Mouse (Mus musculus) forebrain, embryonic 15.5 days (tissue): ENCODE results near the gene Chst15. TPM values are rescaled to one million over a fixed set of nuclear protein-coding genes. Genes with fewer than 3 reads are reported as not detected.
A peak's percentile ranks its signal among the peaks of the same experiment; 100 is the strongest.

Experiments used
- ATAC-seq: fragments of 200-750 bp; cut with Nextera tagmentation; replicated peaks from 2 replicates; pipeline ENCODE4 v1.8.0; 2017; ENCODE audit warnings: mild to moderate bottlenecking, moderate TSS enrichment, moderate library complexity
- H3K27ac ChIP-seq: fragments of 300-500 bp; sonication (generic); replicated peaks from 2 replicates; pipeline ENCODE4 v1.5.1; 2015; ENCODE audit warnings: mild to moderate bottlenecking, inconsistent platforms
- H3K27me3 ChIP-seq: fragments of 300-500 bp; sonication (generic); 2 replicates; pipeline ENCODE4 v1.6.1; 2015; ENCODE audit warnings: inconsistent platforms
- H3K36me3 ChIP-seq: fragments of 300-500 bp; sonication (generic); 2 replicates; pipeline ENCODE4 v1.6.1; 2015; ENCODE audit warnings: mild to moderate bottlenecking, inconsistent platforms
- H3K4me1 ChIP-seq: fragments of 300-500 bp; sonication (generic); 2 replicates; pipeline ENCODE4 v1.6.1; 2015; ENCODE audit warnings: inconsistent platforms
- H3K4me2 ChIP-seq: fragments of 300-500 bp; sonication (generic); replicated peaks from 2 replicates; pipeline ENCODE4 v1.6.1; 2015; ENCODE audit warnings: mild to moderate bottlenecking, inconsistent platforms
- H3K4me3 ChIP-seq: fragments of 300-500 bp; sonication (generic); 2 replicates; pipeline ENCODE4 v1.5.1; 2015; ENCODE audit warnings: mild to moderate bottlenecking, inconsistent platforms
- H3K9ac ChIP-seq: fragments of 300-500 bp; sonication (generic); replicated peaks from 2 replicates; pipeline ENCODE4 v1.6.1; 2015; ENCODE audit warnings: mild to moderate bottlenecking, inconsistent platforms
- H3K9me3 ChIP-seq: fragments of 300-500 bp; sonication (generic); 2 replicates; pipeline ENCODE4 v1.6.1; 2016; ENCODE audit warnings: inconsistent platforms
- WGBS: fragments of 180-500 bp; shearing (Covaris S2); methylation state at CpG from one replicate; pipeline ENCODE4 v1.1.7; 2015; ENCODE audit warnings: mixed read lengths; 5-methylcytosine and 5-hydroxymethylcytosine counted together
- polyA plus RNA-seq: library from polyadenylated mRNA; unstranded; fragments of >200 nt; fragmentation: Nextera tagmentation; extraction: Ambion mirVana; gene quantifications from 2 replicates; pipeline ENCODE4 v1.2.1, GENCODE M21; 2015

Chst15 gene
- polyA plus RNA-seq, 1 experiment from 2014 or later, result 20.1 TPM

DNA sequence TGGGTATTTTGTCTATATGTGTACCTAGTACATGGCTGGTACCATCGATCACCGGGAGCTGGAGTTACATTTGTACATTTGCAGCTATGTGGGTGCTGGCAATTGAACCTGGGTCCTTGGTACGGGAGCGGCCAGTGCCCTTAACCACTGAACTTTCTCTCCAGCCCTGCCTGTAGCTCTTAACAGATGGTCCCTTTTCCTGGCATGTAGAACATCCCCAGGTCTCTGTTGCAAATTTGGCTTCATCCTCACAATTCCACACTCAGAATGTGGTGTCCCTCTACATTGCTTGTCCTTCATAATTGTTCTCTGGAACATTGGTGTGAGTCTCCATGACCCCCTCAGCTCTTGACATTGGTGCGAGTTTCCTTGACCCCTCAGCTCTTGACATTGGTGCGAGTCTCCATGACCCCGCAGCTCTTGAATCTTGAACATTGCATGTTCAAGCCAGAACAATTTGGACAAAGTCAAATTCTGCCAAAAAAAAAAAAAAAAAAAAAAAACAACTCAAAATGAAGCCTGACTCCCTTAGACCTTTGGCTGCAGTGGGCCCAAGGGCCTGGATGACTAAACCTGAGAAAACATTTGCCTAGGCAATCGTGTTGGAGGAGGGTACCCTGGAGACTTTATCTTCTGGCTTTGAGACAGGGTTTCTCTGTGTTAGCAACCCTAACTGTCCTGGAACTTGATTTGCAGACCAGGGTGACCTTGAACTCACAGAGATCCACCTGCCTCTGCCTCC is 10.2 kb downstream of the Chst15 start:
- H3K4me3 ChIP-seq, result no peak overlapping the region
- no peak for ATAC-seq

GRCm38 (mm10) chr7:132305492-132306375 is 11.3 kb downstream of the Chst15 start:
- Histone ChIP-seq H3K27ac (no peak overlapping the region), H3K27me3 (no peaks in the 10 kb centered on the region), H3K9me3 (no peaks in the 10 kb centered on the region), H3K9ac (no peak overlapping the region), H3K4me2 (no peak overlapping the region), H3K4me1 (peaks cover 7% of the 10 kb centered on the region; the same call in 1 of the 2 replicates), H3K36me3 (no peaks in the 10 kb centered on the region), H3K4me3 (no peak overlapping the region)
- WGBS, result 90% methylated on average over 5 of the region's 5 CpGs
- no peak for ATAC-seq

More for the DNA sequence above, 10.2 kb downstream of the Chst15 start:
- H3K27ac ChIP-seq, result no peak overlapping the region
- H3K27me3 ChIP-seq, result no peaks in the 10 kb centered on the region
- H3K4me2 ChIP-seq, result no peak overlapping the region
- no peaks in the 10 kb centered on the region for H3K36me3 ChIP-seq
- WGBS, result 98% methylated on average over 8 of the region's 8 CpGs
- H3K9me3 ChIP-seq, result no peaks in the 10 kb centered on the region
- no peak overlapping the region for H3K9ac ChIP-seq
- H3K4me1 ChIP-seq, result peaks cover 13% of the 10 kb centered on the region; the same call in 1 of the 2 replicates

GRCm38 (mm10) chr7:132304424-132305085 is 12.5 kb downstream of the Chst15 start:
- H3K27ac ChIP-seq, result no peak overlapping the region
- H3K4me2 ChIP-seq, result no peak overlapping the region
- peaks cover 5% of the 10 kb centered on the region; the same call in 1 of the 2 replicates for H3K4me1 ChIP-seq
- H3K27me3 ChIP-seq, result no peaks in the 10 kb centered on the region
- no peak for ATAC-seq
- H3K9me3 ChIP-seq, result no peaks in the 10 kb centered on the region
- H3K36me3 ChIP-seq, result no peaks in the 10 kb centered on the region
- WGBS, result 80% methylated on average over 8 of the region's 8 CpGs
- H3K4me3 ChIP-seq, result no peak overlapping the region
- H3K9ac ChIP-seq, result no peak overlapping the region

DNA sequence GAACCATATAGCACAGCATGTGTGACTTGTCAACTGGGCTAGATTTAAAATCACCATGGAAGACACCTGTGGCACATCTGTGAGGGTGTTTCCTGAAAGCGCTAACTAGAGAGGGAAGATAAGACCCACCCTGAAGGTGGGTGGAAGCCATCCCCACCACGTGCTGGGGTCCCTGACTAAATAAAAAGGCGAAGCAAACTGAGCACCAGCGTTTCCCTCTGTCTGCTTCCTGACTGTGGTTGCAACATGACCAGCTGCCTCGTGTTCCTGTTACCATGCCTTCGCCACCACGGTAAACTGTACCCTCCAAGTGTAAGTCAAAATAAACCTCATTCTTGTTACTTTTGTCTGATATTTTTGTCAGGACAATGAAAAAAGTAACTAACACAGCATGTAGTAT is 13.0 kb downstream of the Chst15 start:
- peaks cover 5% of the 10 kb centered on the region; the same call in 1 of the 2 replicates for H3K4me1 ChIP-seq
- H3K9me3 ChIP-seq, result no peaks in the 10 kb centered on the region
- H3K4me2 ChIP-seq, result no peak overlapping the region
- whole genome bisulfite sequencing, result 81% methylated on average over 7 of the region's 7 CpGs
- no peak overlapping the region for H3K4me3 ChIP-seq
- ATAC-seq, result no peak
- no peak overlapping the region for H3K9ac ChIP-seq
- no peaks in the 10 kb centered on the region for H3K36me3 ChIP-seq
- H3K27me3 ChIP-seq, result no peaks in the 10 kb centered on the region
- no peak overlapping the region for H3K27ac ChIP-seq

DNA sequence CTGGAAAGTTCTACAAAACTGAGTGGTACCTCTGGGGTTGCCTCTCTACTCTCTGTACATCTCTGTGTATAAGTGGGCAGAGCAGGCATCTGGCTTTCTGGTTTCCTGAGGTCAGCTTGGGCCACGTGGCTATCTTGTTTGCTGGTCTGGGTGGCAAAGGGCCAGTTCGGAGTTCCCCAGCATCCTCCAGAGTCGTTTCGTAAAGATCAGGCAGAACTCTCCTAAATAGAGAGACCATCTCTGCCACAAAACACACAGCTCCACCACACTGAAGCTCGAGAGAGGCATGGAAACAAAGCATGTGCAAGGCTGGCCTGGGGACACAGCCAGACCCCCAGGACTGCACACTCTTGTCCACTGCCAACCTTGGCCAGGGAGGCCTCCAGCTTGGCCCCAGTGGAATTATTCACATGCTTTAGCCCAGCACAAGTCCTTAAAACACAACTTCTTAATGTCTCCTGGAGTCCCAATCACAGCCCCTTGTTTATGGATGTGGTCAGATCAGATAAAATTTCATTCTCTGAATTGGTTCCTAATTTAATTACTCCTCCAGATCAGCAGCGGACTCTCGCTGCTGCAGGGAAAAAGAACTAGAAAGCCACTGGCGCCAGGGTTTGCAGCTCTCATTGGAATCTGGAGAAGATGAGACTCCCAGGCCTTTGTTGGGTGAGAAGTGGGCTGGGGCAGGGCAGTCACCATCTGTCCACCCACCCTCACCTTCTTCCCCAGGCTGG is 14.4 kb downstream of the Chst15 start:
- ATAC-seq, result no peak
- no peaks in the 10 kb centered on the region for H3K27me3 ChIP-seq
- H3K4me3 ChIP-seq, result no peak overlapping the region
- H3K4me1 ChIP-seq, result peaks cover 5% of the 10 kb centered on the region; the same call in 1 of the 2 replicates
- no peaks in the 10 kb centered on the region for H3K9me3 ChIP-seq
- WGBS, result 84% methylated on average over 8 of the region's 8 CpGs
- no peak overlapping the region for H3K9ac ChIP-seq
- no peaks in the 10 kb centered on the region for H3K36me3 ChIP-seq
- no peak overlapping the region for H3K27ac ChIP-seq
- no peak overlapping the region for H3K4me2 ChIP-seq

- Histone ChIP-seq H3K4me1 (peaks cover 3% of the 10 kb centered on the region; the same call in 1 of the 2 replicates), H3K27me3 (no peaks in the 10 kb centered on the region), H3K4me2 (no peak overlapping the region), H3K9ac (no peak overlapping the region), H3K27ac (no peak overlapping the region), H3K36me3 (no peaks in the 10 kb centered on the region), H3K9me3 (no peaks in the 10 kb centered on the region), H3K4me3 (no peak overlapping the region)
- no peak for ATAC-seq
- 68% methylated on average over 5 of the region's 5 CpGs for WGBS
These were observed 17.3 kb downstream of the Chst15 start for GRCm38 (mm10) chr7:132299661-132300210.

- H3K27ac ChIP-seq, result no peak overlapping the region
- H3K4me3 ChIP-seq, result no peak overlapping the region
- WGBS, result 90% methylated on average over 7 of the region's 7 CpGs
- H3K27me3 ChIP-seq, result no peaks in the 10 kb centered on the region
- no peaks in the 10 kb centered on the region for H3K36me3 ChIP-seq
- H3K4me2 ChIP-seq, result no peak overlapping the region
- no peaks in the 10 kb centered on the region; the same call in 1 of the 2 replicates for H3K4me1 ChIP-seq
- no peaks in the 10 kb centered on the region for H3K9me3 ChIP-seq
- no peak overlapping the region for H3K9ac ChIP-seq
- ATAC-seq, result no peak
These were observed 18.5 kb downstream of the Chst15 start for GRCm38 (mm10) chr7:132298412-132298990.

DNA sequence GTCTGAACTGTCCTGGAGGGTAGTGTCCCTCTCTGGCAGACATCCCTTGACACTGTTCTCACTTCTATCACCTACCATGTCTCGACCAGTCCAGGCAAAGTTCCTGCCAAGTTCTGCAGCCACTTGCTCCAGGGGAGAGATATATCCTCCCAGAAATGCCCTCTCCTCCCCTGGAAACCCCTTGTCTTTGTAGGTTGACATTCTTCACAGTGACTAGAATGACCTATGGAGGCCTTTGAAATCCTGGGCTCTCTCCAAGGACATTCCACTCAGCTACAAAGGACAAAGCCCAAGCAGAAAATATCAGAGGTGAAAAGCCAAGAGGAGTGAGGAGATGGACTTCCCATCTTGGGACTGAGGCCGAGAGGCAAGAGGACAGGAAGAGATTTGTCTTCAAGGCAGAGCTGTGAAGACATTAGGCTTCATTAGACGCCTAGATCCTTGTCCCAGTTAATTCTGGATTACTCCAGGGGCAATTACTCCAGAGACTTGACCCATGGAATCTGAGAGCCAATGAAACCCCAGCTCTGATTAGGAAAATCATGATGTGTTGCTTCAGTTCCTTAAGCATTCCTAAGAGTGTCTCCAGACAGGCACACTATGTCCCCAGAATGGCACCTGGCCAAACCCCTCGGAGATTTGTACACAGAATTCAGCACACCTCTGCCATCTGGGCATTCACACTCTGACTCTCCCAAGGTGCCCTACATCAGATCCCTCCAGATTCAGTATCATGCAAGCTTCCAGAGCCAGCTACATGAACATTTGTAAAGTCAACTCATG is 20.2 kb downstream of the Chst15 start:
- Histone ChIP-seq H3K4me2 (no peak overlapping the region), H3K4me3 (no peak overlapping the region)
- WGBS, result 80% methylated on average over 4 of the region's 4 CpGs

DNA sequence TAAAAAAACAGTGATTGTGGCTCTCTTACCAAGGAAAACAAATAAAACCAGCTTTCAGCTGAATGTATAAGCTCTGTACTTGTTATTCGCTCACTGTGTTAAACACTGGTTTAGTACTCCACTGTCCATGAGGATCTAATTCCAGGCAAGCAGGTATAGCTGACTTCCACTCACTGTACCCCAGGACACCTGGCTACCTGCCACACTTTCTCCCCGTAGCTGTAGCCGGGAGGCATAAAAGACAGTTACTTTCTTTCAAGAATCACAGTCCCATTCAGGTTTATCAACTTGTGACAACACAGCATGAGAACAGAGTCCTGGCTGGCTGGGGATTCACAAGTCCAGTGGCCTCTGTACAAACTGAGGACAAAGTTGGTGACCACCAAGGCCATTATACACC is 20.9 kb downstream of the Chst15 start:
- H3K9ac ChIP-seq, result no peak overlapping the region
- 54% methylated on average over 3 of the region's 3 CpGs for whole genome bisulfite sequencing
- no peaks in the 10 kb centered on the region for H3K27me3 ChIP-seq
- no peaks in the 10 kb centered on the region for H3K9me3 ChIP-seq
- H3K4me1 ChIP-seq, result no peaks in the 10 kb centered on the region
- H3K36me3 ChIP-seq, result no peaks in the 10 kb centered on the region
- H3K27ac ChIP-seq, result no peak overlapping the region
- H3K4me2 ChIP-seq, result no peak overlapping the region
- ATAC-seq, result no peak
- no peak overlapping the region for H3K4me3 ChIP-seq

More for the DNA sequence above, 20.2 kb downstream of the Chst15 start:
- Histone ChIP-seq H3K9me3 (no peaks in the 10 kb centered on the region), H3K36me3 (no peaks in the 10 kb centered on the region), H3K9ac (no peak overlapping the region), H3K27me3 (no peaks in the 10 kb centered on the region), H3K27ac (no peak overlapping the region), H3K4me1 (no peaks in the 10 kb centered on the region)
- no peak for ATAC-seq

- Histone ChIP-seq H3K4me1 (peaks cover 57% of the 10 kb centered on the region), H3K4me2 (no peak overlapping the region), H3K36me3 (no peaks in the 10 kb centered on the region), H3K4me3 (no peak overlapping the region), H3K9ac (no peak overlapping the region), H3K27ac (peak overlapping the region; percentile 90; the same call in 1 of the 2 replicates), H3K27me3 (no peaks in the 10 kb centered on the region), H3K9me3 (no peaks in the 10 kb centered on the region)
- 84% methylated on average over 3 of the region's 3 CpGs for WGBS
- no peak for ATAC-seq
These were observed 29.7 kb downstream of the Chst15 start for GRCm38 (mm10) chr7:132287340-132287664.
